Mouse (Mus musculus): ENCODE results near the gene Nav1. TPM values are rescaled to one million over a fixed set of nuclear protein-coding genes. Genes with fewer than 3 reads are reported as not detected.

Gene Nav1
- polyA plus RNA-seq, 1 experiment from 2014 or later, result 13.3 TPM

DNA sequence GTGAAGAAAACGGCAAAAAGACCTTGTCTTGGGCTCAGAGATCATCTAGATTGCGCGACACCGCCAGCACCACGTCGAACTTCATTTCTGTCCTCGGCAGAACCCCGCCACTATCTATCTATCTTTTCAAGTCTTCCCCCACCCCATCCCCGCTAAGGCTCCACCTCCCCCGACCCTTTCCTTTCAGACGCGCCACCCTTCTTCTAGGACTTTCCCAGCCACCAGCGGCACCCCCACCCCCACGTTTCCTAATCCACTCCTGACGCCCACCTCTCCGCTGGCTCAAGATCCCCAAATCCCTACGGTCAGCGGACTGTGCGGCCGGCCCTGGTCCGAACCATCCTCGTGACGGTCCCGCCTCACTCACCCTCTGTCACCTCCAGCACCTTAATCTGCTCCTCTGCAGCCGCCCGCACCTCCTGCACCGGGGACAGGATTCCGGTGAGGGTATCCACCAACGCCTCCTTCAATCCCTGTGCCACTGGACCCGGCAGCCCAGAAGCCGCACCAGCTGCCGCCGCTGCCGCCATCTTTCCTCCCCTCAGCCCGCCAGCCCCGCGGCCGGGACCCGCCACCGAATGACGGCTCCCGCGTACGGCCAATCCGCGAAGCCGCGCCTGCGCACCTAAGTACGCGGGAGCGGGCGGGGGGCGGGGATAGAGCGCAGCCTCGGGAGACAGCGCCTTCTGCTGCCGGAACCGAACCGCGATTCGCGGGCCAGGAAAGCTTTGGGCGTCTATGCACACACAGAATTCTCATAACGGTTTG lies 177.0 kb downstream of the Nav1 start, which contains the start of gene Ipo9:
TSS of gene Ipo9 (minus strand) at position 599 of the 768 bp plus-strand sequence.
- ATAC-seq (ENCODE audit: low FRiP score) (peak; percentile 96), DNase-seq (ENCODE audit: low spot score, missing footprints) (peak; percentile 98)
- WGBS, result under 1% methylated on average over 61 of the region's 65 CpGs
- peaks cover 24% of the 10 kb centered on the region for H3K4me1 ChIP-seq (ENCODE audit: control insufficient read depth, insufficient read depth, low read length)
- H3K9me3 ChIP-seq (ENCODE audit: control insufficient read depth, low read length), result no peaks in the 10 kb centered on the region
- H3K4me2 ChIP-seq, result peak within 1 kb of the TSS; percentile 60
- peaks cover 3% of the 10 kb centered on the region; the same call in 1 of the 2 replicates for H3K36me3 ChIP-seq (ENCODE audit: control insufficient read depth, insufficient read depth, low read length)
- H3K9ac ChIP-seq (ENCODE audit: low read length), result peak within 1 kb of the TSS; percentile 97
- peak within 1 kb of the TSS; percentile 84 for H3K27ac ChIP-seq (ENCODE audit: low read depth, low read length)
- peak within 1 kb of the TSS; percentile 87 for H3K4me3 ChIP-seq (ENCODE audit: low read depth, low read length)
- no peaks in the 10 kb centered on the region for H3K27me3 ChIP-seq (ENCODE audit: control insufficient read depth, insufficient read depth, low read length)

DNA sequence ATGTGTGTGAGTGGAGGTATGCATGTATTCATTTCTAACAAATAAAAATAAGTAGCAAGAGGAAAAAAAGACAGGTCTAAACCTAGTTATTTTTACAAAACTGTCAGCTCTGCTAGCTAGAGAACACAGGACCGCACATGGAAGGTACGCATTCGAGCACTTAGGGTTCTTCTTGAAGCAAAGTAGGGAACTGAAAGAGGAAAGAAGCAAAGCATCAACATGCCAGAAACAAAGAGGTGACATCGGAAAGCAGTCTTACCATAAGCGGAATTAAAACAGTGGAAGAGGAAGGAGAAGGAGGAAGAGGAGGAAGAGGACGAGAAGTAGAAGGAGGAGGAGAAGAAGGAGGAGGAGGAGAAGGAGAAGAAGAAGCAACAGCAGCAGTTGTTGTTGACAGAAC lies 179.7 kb downstream of the Nav1 start:
- DNase-seq (ENCODE audit: low spot score, missing footprints) (no peak), ATAC-seq (ENCODE audit: low FRiP score) (no peak)
- Histone ChIP-seq H3K9me3 (ENCODE audit: control insufficient read depth, low read length) (no peaks in the 10 kb centered on the region), H3K4me3 (ENCODE audit: low read depth, low read length) (no peak overlapping the region), H3K4me2 (peak overlapping the region; percentile 60; the same call in 1 of the 2 replicates), H3K27me3 (ENCODE audit: control insufficient read depth, insufficient read depth, low read length) (no peaks in the 10 kb centered on the region), H3K36me3 (ENCODE audit: control insufficient read depth, insufficient read depth, low read length) (peaks cover 10% of the 10 kb centered on the region; the same call in 1 of the 2 replicates), H3K27ac (ENCODE audit: low read depth, low read length) (no peak overlapping the region), H3K9ac (ENCODE audit: low read length) (no peak overlapping the region), H3K4me1 (ENCODE audit: control insufficient read depth, insufficient read depth, low read length) (peaks cover 24% of the 10 kb centered on the region)
- 87% methylated on average over 6 of the region's 6 CpGs for WGBS

DNA sequence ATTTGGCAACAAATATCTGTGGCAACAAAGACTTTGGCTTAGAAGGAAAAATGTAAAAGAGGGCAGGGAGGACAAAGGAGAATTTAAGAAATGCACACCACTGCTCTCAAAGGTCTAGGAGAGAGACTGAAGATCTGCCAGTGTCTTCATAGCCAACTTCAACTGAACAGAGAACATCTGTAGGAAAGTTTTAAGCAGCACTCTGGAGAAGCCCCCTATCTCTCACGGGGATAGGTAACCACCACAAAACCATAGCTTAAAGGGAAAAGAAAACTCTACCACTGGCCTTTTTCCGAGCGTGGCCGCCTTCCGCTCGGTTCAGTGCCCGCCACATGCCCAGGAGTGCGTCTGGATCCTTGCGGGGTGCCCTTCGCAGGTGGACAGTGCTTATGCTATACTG lies 180.4 kb downstream of the Nav1 start:
- 98% methylated on average over 10 of the region's 10 CpGs for WGBS
- Histone ChIP-seq H3K4me1 (ENCODE audit: control insufficient read depth, insufficient read depth, low read length) (peaks cover 24% of the 10 kb centered on the region), H3K27ac (ENCODE audit: low read depth, low read length) (no peak overlapping the region), H3K9me3 (ENCODE audit: control insufficient read depth, low read length) (no peaks in the 10 kb centered on the region), H3K4me2 (no peak overlapping the region), H3K36me3 (ENCODE audit: control insufficient read depth, insufficient read depth, low read length) (peaks cover 10% of the 10 kb centered on the region; the same call in 1 of the 2 replicates), H3K27me3 (ENCODE audit: control insufficient read depth, insufficient read depth, low read length) (no peaks in the 10 kb centered on the region), H3K4me3 (ENCODE audit: low read depth, low read length) (no peak overlapping the region), H3K9ac (ENCODE audit: low read length) (no peak overlapping the region)
- ATAC-seq (ENCODE audit: low FRiP score), result no peak
- peak; percentile 26 for DNase-seq (ENCODE audit: low spot score, missing footprints)

DNA sequence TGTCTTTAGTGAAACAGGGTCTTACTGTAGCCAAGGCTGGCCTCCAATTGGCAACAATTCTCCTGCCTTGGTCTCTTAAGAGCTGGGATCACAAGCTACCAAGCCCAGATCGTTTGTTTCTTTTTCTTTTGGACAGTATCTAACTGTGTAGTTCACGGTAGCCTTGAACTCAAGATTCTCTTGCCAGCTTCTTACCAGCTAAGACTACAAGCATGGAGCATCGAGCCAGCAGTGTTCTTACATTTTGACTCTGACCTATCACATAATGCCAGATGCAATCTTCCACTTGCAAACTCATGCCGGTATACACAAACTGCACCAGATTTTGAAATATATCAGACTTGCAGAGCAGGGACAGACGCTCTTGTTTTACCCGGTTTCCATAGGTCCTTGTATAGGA lies 184.3 kb downstream of the Nav1 start:
- DNase-seq (ENCODE audit: low spot score, missing footprints), result peak; percentile 28
- Histone ChIP-seq H3K9me3 (ENCODE audit: control insufficient read depth, low read length) (no peaks in the 10 kb centered on the region), H3K27ac (ENCODE audit: low read depth, low read length) (no peak overlapping the region), H3K36me3 (ENCODE audit: control insufficient read depth, insufficient read depth, low read length) (peaks cover 23% of the 10 kb centered on the region; the same call in 1 of the 2 replicates), H3K9ac (ENCODE audit: low read length) (no peak overlapping the region), H3K4me1 (ENCODE audit: control insufficient read depth, insufficient read depth, low read length) (peaks cover 1% of the 10 kb centered on the region), H3K4me2 (no peak overlapping the region), H3K4me3 (ENCODE audit: low read depth, low read length) (no peak overlapping the region), H3K27me3 (ENCODE audit: control insufficient read depth, insufficient read depth, low read length) (no peaks in the 10 kb centered on the region)
- 90% methylated on average over 6 of the region's 6 CpGs for WGBS
- no peak for ATAC-seq (ENCODE audit: low FRiP score)

DNA sequence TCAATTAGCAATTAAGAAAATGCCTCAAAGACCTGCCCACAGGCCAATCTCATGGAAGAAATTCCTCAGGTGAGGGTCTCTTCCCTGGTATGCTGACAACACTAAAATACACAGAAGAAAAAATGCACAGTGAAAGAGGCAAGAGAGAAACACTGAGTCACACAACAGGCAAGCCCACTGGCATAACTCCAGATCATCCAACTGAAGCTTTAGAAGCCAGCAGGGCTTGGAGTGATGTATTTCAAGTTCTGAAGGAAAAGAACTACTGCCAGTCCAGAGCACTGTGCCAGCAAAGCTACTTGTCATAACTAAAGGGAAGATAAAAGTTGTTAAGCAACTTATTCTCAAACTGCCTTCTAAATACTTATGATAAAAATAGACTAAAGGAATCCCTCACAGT lies 193.1 kb downstream of the Nav1 start:
- no peak for ATAC-seq (ENCODE audit: low FRiP score)
- peaks cover 51% of the 10 kb centered on the region for H3K36me3 ChIP-seq (ENCODE audit: control insufficient read depth, insufficient read depth, low read length)
- DNase-seq (ENCODE audit: low spot score, missing footprints), result no peak

DNA sequence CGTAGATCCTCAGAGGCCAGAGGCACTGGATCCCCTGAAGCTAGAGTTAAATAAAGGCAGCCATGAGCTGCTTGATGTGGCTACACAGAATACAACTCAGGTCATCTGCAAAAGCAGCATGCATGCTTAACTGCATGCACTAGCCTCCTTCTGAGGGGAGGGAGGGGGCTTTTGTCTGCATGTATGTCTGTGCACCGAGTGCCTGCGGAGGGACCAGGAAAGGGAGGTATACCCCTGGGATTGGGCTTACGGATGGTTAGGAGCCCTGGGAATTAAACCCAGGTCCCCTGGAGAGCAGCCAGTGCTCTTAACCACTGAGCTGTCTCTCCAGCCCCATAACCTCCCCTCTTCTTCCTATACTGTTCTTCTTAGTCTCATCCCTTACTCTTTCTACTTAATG lies 195.0 kb downstream of the Nav1 start:
- Histone ChIP-seq H3K4me3 (ENCODE audit: low read depth, low read length) (no peak overlapping the region), H3K9ac (ENCODE audit: low read length) (no peak overlapping the region), H3K4me1 (ENCODE audit: control insufficient read depth, insufficient read depth, low read length) (no peaks in the 10 kb centered on the region), H3K4me2 (no peak overlapping the region), H3K27me3 (ENCODE audit: control insufficient read depth, insufficient read depth, low read length) (no peaks in the 10 kb centered on the region), H3K36me3 (ENCODE audit: control insufficient read depth, insufficient read depth, low read length) (peaks cover 53% of the 10 kb centered on the region), H3K27ac (ENCODE audit: low read depth, low read length) (no peak overlapping the region), H3K9me3 (ENCODE audit: control insufficient read depth, low read length) (no peaks in the 10 kb centered on the region)
- no peak for DNase-seq (ENCODE audit: low spot score, missing footprints)
- no peak for ATAC-seq (ENCODE audit: low FRiP score)
- WGBS, result 94% methylated on average over 4 of the region's 4 CpGs

More for the DNA sequence above, 193.1 kb downstream of the Nav1 start:
- no peak overlapping the region for H3K4me3 ChIP-seq (ENCODE audit: low read depth, low read length)
- H3K27ac ChIP-seq (ENCODE audit: low read depth, low read length), result no peak overlapping the region
- no peaks in the 10 kb centered on the region for H3K4me1 ChIP-seq (ENCODE audit: control insufficient read depth, insufficient read depth, low read length)
- H3K9me3 ChIP-seq (ENCODE audit: control insufficient read depth, low read length), result no peaks in the 10 kb centered on the region
- no peaks in the 10 kb centered on the region for H3K27me3 ChIP-seq (ENCODE audit: control insufficient read depth, insufficient read depth, low read length)
- H3K9ac ChIP-seq (ENCODE audit: low read length), result no peak overlapping the region
- H3K4me2 ChIP-seq, result no peak overlapping the region

DNA sequence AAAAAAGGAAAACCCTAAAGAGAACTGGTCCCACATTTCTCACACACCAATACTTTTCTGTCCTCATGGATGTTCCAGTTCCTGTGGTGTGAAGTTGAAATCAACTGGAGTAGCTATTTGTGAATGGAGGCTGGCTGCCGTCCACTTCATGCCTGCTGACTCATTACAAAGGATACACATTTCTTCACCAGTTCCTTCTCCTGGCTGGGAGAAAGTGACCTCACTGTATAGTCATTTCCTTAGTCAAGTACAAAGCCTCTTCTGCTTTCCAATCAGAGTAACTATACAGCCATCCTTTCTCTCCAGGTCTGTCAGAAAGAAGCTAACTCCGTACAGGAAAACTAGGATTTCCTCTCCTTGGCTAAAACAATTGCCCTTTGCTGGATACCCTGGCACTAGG lies 196.1 kb downstream of the Nav1 start:
- H3K4me2 ChIP-seq, result no peak overlapping the region
- ATAC-seq (ENCODE audit: low FRiP score), result no peak

DNA sequence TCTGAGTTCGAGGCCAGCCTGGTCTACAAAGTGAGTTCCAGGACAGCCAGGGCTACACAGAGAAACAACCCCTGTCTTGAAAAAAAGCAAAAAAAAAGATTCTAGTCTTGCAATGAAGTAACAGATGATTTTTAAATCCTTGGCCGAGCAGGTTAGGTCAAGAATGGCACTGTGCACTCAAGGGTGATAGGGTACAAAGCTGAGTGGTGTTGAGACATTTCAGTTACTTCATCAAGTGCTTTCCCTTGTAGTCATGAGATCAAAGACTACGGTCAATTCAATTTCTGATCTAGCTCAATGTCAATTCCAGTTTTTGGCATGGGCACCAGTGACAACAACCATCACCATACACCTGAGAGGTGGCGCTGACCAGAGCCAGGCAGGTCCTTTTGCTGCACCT lies 198.1 kb downstream of the Nav1 start:
- peaks cover 49% of the 10 kb centered on the region for H3K36me3 ChIP-seq (ENCODE audit: control insufficient read depth, insufficient read depth, low read length)
- WGBS, result 95% methylated on average over 4 of the region's 4 CpGs
- no peak overlapping the region for H3K4me3 ChIP-seq (ENCODE audit: low read depth, low read length)
- no peak for ATAC-seq (ENCODE audit: low FRiP score)
- no peak for DNase-seq (ENCODE audit: low spot score, missing footprints)
- H3K27ac ChIP-seq (ENCODE audit: low read depth, low read length), result no peak overlapping the region
- no peaks in the 10 kb centered on the region for H3K4me1 ChIP-seq (ENCODE audit: control insufficient read depth, insufficient read depth, low read length)
- no peaks in the 10 kb centered on the region for H3K27me3 ChIP-seq (ENCODE audit: control insufficient read depth, insufficient read depth, low read length)
- H3K9ac ChIP-seq (ENCODE audit: low read length), result no peak overlapping the region
- no peaks in the 10 kb centered on the region for H3K9me3 ChIP-seq (ENCODE audit: control insufficient read depth, low read length)
- H3K4me2 ChIP-seq, result no peak overlapping the region

More for the DNA sequence above, 196.1 kb downstream of the Nav1 start:
- WGBS, result 94% methylated on average over 2 of the region's 2 CpGs
- Histone ChIP-seq H3K4me1 (ENCODE audit: control insufficient read depth, insufficient read depth, low read length) (no peaks in the 10 kb centered on the region), H3K9me3 (ENCODE audit: control insufficient read depth, low read length) (no peaks in the 10 kb centered on the region), H3K36me3 (ENCODE audit: control insufficient read depth, insufficient read depth, low read length) (peaks cover 53% of the 10 kb centered on the region), H3K4me3 (ENCODE audit: low read depth, low read length) (no peak overlapping the region), H3K27me3 (ENCODE audit: control insufficient read depth, insufficient read depth, low read length) (no peaks in the 10 kb centered on the region), H3K27ac (ENCODE audit: low read depth, low read length) (no peak overlapping the region), H3K9ac (ENCODE audit: low read length) (no peak overlapping the region)
- no peak for DNase-seq (ENCODE audit: low spot score, missing footprints)

DNA sequence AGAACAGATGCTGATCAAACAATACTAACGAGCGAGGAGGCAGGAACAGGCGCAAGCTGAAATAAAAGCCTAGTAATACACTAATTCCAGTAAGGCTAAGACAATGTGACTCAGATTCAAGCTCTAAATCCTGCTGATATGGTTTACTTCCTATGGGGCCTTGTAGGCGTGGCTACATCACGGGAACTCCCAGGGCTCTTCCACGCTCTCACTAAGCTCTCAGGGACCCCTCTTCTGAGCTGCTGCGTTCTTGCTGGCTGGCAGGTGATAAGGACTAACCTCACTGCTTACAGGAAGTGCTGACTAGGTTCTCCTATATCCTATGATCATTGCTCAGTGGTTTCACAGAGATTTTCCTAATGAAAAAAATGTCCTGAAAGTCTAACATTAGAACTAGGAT lies 201.7 kb downstream of the Nav1 start:
- no peaks in the 10 kb centered on the region for H3K27me3 ChIP-seq (ENCODE audit: control insufficient read depth, insufficient read depth, low read length)
- no peak overlapping the region for H3K4me3 ChIP-seq (ENCODE audit: low read depth, low read length)
- H3K4me2 ChIP-seq, result no peak overlapping the region
- DNase-seq (ENCODE audit: low spot score, missing footprints), result no peak
- no peaks in the 10 kb centered on the region for H3K9me3 ChIP-seq (ENCODE audit: control insufficient read depth, low read length)
- no peak for ATAC-seq (ENCODE audit: low FRiP score)
- H3K9ac ChIP-seq (ENCODE audit: low read length), result no peak overlapping the region
- WGBS, result 94% methylated on average over 7 of the region's 7 CpGs
- H3K4me1 ChIP-seq (ENCODE audit: control insufficient read depth, insufficient read depth, low read length), result no peaks in the 10 kb centered on the region
- peaks cover 45% of the 10 kb centered on the region for H3K36me3 ChIP-seq (ENCODE audit: control insufficient read depth, insufficient read depth, low read length)
- H3K27ac ChIP-seq (ENCODE audit: low read depth, low read length), result no peak overlapping the region

All from midbrain, embryonic 11.5 days (tissue).